Mouse (Mus musculus) erythroid progenitor cell, adult 5-6 weeks (primary cell): ENCODE results near the gene Uba3. TPM values are rescaled to one million over a fixed set of nuclear protein-coding genes. Genes with fewer than 3 reads are reported as not detected.

Experiments
- ATAC-seq: replicated peaks from 2 replicates; pipeline ENCODE4 v1.8.0; 2016; ENCODE audit warnings: moderate number of reproducible peaks, mild to moderate bottlenecking, moderate TSS enrichment, inconsistent platforms; ENCODE audit not compliant: poor library complexity, low FRiP score, severe bottlenecking
- total RNA-seq, 2 experiments: library from RNA; stranded (forward) in 1 of 2; stranded (reverse) in 1 of 2; fragments of 150-400 nt in 1 of 2; fragments of 186-747, 209-891 nt in 1 of 2; gene quantifications; 2 replicates each; pipeline versions ENCODE4 v1.2.3 to v1.2.4; 2015 to 2017; ENCODE audit warnings: low replicate concordance in 2 of 2

Uba3 gene
- total RNA-seq, 2 experiments from 2014 or later: 38.6 to 55.7 TPM

- no peak for ATAC-seq
These were observed 60.3 kb downstream of the Uba3 start for GRCm38 (mm10) chr6:97145156-97145555.

DNA sequence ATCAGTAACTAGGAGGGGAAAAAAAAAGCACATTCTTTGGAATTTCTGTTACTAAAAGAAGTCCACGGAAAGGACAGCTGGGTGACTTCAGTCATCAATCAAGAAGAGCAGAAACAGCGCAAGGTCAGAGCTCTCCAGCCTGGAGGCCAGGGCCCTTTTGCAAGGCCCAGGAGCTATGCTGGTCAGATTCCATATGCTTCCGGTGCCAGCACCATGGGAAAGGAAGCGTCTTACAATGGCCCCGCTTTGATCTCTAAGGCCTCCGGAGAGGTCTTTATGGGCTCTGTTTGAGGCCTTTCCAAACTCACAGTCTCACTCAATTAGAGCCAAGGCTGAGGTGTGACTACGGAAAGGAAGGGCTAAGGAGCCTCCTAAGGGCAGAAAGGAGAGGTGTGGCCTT lies 61.1 kb downstream of the Uba3 start:
- ATAC-seq: no peak

DNA sequence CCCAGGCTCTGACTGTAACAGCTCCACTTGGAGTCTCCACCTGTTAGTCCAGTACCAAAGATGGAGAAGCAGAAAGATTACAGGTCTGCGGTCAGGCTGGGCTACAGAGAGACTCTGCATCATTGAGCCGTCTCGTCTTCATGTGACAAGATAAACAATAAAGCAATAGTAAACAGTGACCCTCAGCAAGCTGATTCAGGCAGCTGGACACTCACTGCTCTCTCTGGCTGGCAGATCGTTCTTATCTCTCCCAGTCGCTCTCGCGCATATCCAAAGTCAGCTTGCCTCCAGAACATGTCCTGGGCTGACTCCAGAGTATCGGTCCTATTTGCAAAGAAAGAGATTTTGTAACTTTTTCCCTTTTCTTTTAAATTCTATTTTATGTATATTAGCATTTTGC lies 62.8 kb downstream of the Uba3 start:
- ATAC-seq: no peak

DNA sequence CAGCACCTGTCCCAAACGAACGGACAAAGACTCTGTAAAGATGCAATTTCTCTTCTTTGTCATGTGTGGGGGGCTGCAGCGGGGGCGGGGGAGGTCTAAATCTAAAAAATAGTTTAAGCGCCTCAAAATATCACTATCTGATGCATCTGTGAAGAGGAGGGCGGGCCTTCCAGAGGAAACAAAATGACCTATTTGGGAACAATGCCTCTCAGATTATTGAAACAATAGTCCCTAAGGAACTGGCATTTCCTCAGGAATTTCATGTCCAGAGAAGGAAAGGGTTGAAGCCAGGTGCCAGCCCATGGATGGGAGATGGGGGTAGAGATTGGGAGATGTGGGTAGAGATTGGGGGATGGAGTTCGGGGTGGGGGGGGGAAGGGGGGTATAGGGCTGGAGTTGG lies 63.6 kb downstream of the Uba3 start:
- ATAC-seq: no peak

Other genes starting within 250 kb of the Uba3 start
- gene Fam19a4, start 145.2 kb downstream of the Uba3 start, total RNA-seq (2015; ENCODE audit: low replicate concordance): not detected in 2 replicates
- not detected in 2 replicates for gene Fam19a4, start 145.2 kb downstream of the Uba3 start, total RNA-seq (2017; ENCODE audit: low replicate concordance)
- gene Eogt, start 56.5 kb downstream of the Uba3 start, total RNA-seq (2015; ENCODE audit: low replicate concordance): 2.2 and 5.4 TPM in 2 replicates
- 1.0 and 2.2 TPM in 2 replicates for gene Eogt, start 56.5 kb downstream of the Uba3 start, total RNA-seq (2017; ENCODE audit: low replicate concordance)
- gene Tmf1, start 26.5 kb downstream of the Uba3 start, total RNA-seq (2015; ENCODE audit: low replicate concordance): 18.0 and 21.3 TPM in 2 replicates
- 107 and 142 TPM in 2 replicates for gene Tmf1, start 26.5 kb downstream of the Uba3 start, total RNA-seq (2017; ENCODE audit: low replicate concordance)
- 13.0 and 18.4 TPM in 2 replicates for gene Arl6ip5, start 5.0 kb upstream of the Uba3 start, total RNA-seq (2015; ENCODE audit: low replicate concordance)
- 16.7 and 22.1 TPM in 2 replicates for gene Arl6ip5, start 5.0 kb upstream of the Uba3 start, total RNA-seq (2017; ENCODE audit: low replicate concordance)
- gene Lmod3, start 47.1 kb upstream of the Uba3 start, total RNA-seq (2015; ENCODE audit: low replicate concordance): not detected in 2 replicates
- gene Lmod3, start 47.1 kb upstream of the Uba3 start, total RNA-seq (2017; ENCODE audit: low replicate concordance): not detected in 2 replicates